Mouse (Mus musculus): ENCODE data around the gene Zfp410. TPM values are rescaled to one million over a fixed set of nuclear protein-coding genes. Genes with fewer than 3 reads are reported as not detected.
"Not testable (repeated sequence)": the region's sequence is repeated elsewhere in the genome, so short reads cannot be mapped to it uniquely, and the experiment has no call there.

Gene Zfp410
- polyA plus RNA-seq, 1 experiment from 2014 or later, result 60.6 TPM

GRCm38 (mm10) chr12:84288461-84288860 lies 28.2 kb upstream of the Zfp410 start:
- 66% methylated on average over 3 of the region's 3 CpGs for WGBS
- 0 out of 2 replicates have a peak, but pooled peaks cover 2% of the 10 kb centered on the region for H3K9me3 ChIP-seq (replicated peaks)
- no peak for ATAC-seq (ENCODE audit: low FRiP score)
- H3K27ac ChIP-seq (replicated peaks), result no peak overlapping the region
- peaks cover 4% of the 10 kb centered on the region; the same call in 1 of the 2 replicates for H3K36me3 ChIP-seq
- H3K4me1 ChIP-seq, result peaks cover 14% of the 10 kb centered on the region
- H3K9ac ChIP-seq (replicated peaks), result no peak overlapping the region
- H3K4me2 ChIP-seq, result no peak overlapping the region
- no peak overlapping the region for H3K4me3 ChIP-seq (replicated peaks)
- no peaks in the 10 kb centered on the region for H3K27me3 ChIP-seq (replicated peaks)

- Histone ChIP-seq H3K27ac (replicated peaks) (no peak overlapping the region), H3K9me3 (replicated peaks) (no peaks in the 10 kb centered on the region), H3K4me2 (no peak overlapping the region), H3K27me3 (replicated peaks) (no peaks in the 10 kb centered on the region), H3K4me1 (no peaks in the 10 kb centered on the region), H3K9ac (replicated peaks) (no peak overlapping the region), H3K36me3 (peaks cover 23% of the 10 kb centered on the region; the same call in 1 of the 2 replicates), H3K4me3 (replicated peaks) (no peak overlapping the region)
- no peak for ATAC-seq (ENCODE audit: low FRiP score)
- 96% methylated on average over 6 of the region's 6 CpGs for WGBS
These were observed 18.8 kb upstream of the Zfp410 start for GRCm38 (mm10) chr12:84297851-84298250.

GRCm38 (mm10) chr12:84299265-84299664 lies 17.4 kb upstream of the Zfp410 start:
- Histone ChIP-seq H3K27ac (replicated peaks) (no peak overlapping the region), H3K9ac (replicated peaks) (no peak overlapping the region), H3K4me2 (no peak overlapping the region), H3K27me3 (replicated peaks) (no peaks in the 10 kb centered on the region), H3K4me3 (replicated peaks) (no peak overlapping the region), H3K9me3 (replicated peaks) (no peaks in the 10 kb centered on the region), H3K36me3 (peaks cover 22% of the 10 kb centered on the region), H3K4me1 (no peaks in the 10 kb centered on the region)
- WGBS, result 96% methylated on average over 2 of the region's 2 CpGs
- ATAC-seq (ENCODE audit: low FRiP score), result no peak

- no peaks in the 10 kb centered on the region for H3K27me3 ChIP-seq (replicated peaks)
- ATAC-seq (ENCODE audit: low FRiP score), result no peak
- peaks cover 23% of the 10 kb centered on the region for H3K36me3 ChIP-seq
- no peak overlapping the region for H3K9ac ChIP-seq (replicated peaks)
- H3K4me1 ChIP-seq, result no peaks in the 10 kb centered on the region
- H3K9me3 ChIP-seq (replicated peaks), result no peaks in the 10 kb centered on the region
- H3K27ac ChIP-seq (replicated peaks), result no peak overlapping the region
- no peak overlapping the region for H3K4me2 ChIP-seq
- WGBS, result 91% methylated on average over 5 of the region's 5 CpGs
- no peak overlapping the region for H3K4me3 ChIP-seq (replicated peaks)
These were observed 12.6 kb upstream of the Zfp410 start for GRCm38 (mm10) chr12:84304101-84304500.

- no peak overlapping the region for H3K27ac ChIP-seq (replicated peaks)
- no peak overlapping the region for H3K9ac ChIP-seq (replicated peaks)
- no peak overlapping the region for H3K4me2 ChIP-seq
- no peaks in the 10 kb centered on the region for H3K4me1 ChIP-seq
- no peak for ATAC-seq (ENCODE audit: low FRiP score)
- H3K9me3 ChIP-seq (replicated peaks), result no peaks in the 10 kb centered on the region
- WGBS, result 83% methylated on average over 1 of the region's 1 CpGs
- peaks cover 22% of the 10 kb centered on the region for H3K36me3 ChIP-seq
- H3K4me3 ChIP-seq (replicated peaks), result no peak overlapping the region
- H3K27me3 ChIP-seq (replicated peaks), result no peaks in the 10 kb centered on the region
These were observed 12.1 kb upstream of the Zfp410 start for GRCm38 (mm10) chr12:84304554-84304953.

- H3K4me3 ChIP-seq (replicated peaks), result no peak overlapping the region
- H3K27ac ChIP-seq (replicated peaks), result no peak overlapping the region
- peaks cover 5% of the 10 kb centered on the region for H3K4me1 ChIP-seq
- H3K9me3 ChIP-seq (replicated peaks), result no peaks in the 10 kb centered on the region
- no peak for ATAC-seq (ENCODE audit: low FRiP score)
- 81% methylated on average over 3 of the region's 5 CpGs for WGBS
- no peak overlapping the region for H3K9ac ChIP-seq (replicated peaks)
- no peaks in the 10 kb centered on the region for H3K27me3 ChIP-seq (replicated peaks)
- H3K4me2 ChIP-seq, result no peak overlapping the region
- H3K36me3 ChIP-seq, result peaks cover 9% of the 10 kb centered on the region; the same call in 1 of the 2 replicates
These were observed 5.3 kb upstream of the Zfp410 start for GRCm38 (mm10) chr12:84311306-84311705.

- H3K36me3 ChIP-seq, result no peaks in the 10 kb centered on the region
- H3K4me1 ChIP-seq, result peaks cover 27% of the 10 kb centered on the region
- H3K9ac ChIP-seq (replicated peaks), result peak overlapping the region; percentile 92
- peak overlapping the region; percentile 97 for H3K4me3 ChIP-seq (replicated peaks)
- no peaks in the 10 kb centered on the region for H3K9me3 ChIP-seq (replicated peaks)
- WGBS, result 46% methylated on average over 7 of the region's 7 CpGs
- peak overlapping the region; percentile 95 for H3K27ac ChIP-seq (replicated peaks)
- ATAC-seq (ENCODE audit: low FRiP score), result no peak
- H3K4me2 ChIP-seq, result peak overlapping the region; percentile 88
- H3K27me3 ChIP-seq (replicated peaks), result no peaks in the 10 kb centered on the region
These were observed 646 bp upstream of the Zfp410 start for GRCm38 (mm10) chr12:84316006-84316405.

- Histone ChIP-seq H3K4me2 (no peak overlapping the region), H3K4me3 (replicated peaks) (no peak overlapping the region), H3K4me1 (no peaks in the 10 kb centered on the region), H3K9me3 (replicated peaks) (no peaks in the 10 kb centered on the region), H3K27me3 (replicated peaks) (no peaks in the 10 kb centered on the region), H3K36me3 (peaks cover 58% of the 10 kb centered on the region), H3K9ac (replicated peaks) (no peak overlapping the region), H3K27ac (replicated peaks) (no peak overlapping the region)
- WGBS, result 86% methylated on average over 4 of the region's 4 CpGs
- no peak for ATAC-seq (ENCODE audit: low FRiP score)
These were observed 10.5 kb downstream of the Zfp410 start for GRCm38 (mm10) chr12:84327111-84327512.

GRCm38 (mm10) chr12:84336963-84337625 lies 20.4 kb downstream of the Zfp410 start:
- no peaks in the 10 kb centered on the region for H3K4me1 ChIP-seq
- H3K4me2 ChIP-seq, result no peak overlapping the region
- H3K9ac ChIP-seq (replicated peaks), result no peak overlapping the region
- ATAC-seq (ENCODE audit: low FRiP score), result no peak
- H3K27ac ChIP-seq (replicated peaks), result no peak overlapping the region
- no peaks in the 10 kb centered on the region for H3K9me3 ChIP-seq (replicated peaks)
- 95% methylated on average over 11 of the region's 11 CpGs for WGBS
- H3K4me3 ChIP-seq (replicated peaks), result no peak overlapping the region
- no peaks in the 10 kb centered on the region for H3K27me3 ChIP-seq (replicated peaks)
- peaks cover 82% of the 10 kb centered on the region for H3K36me3 ChIP-seq

GRCm38 (mm10) chr12:84347192-84347591 lies 30.5 kb downstream of the Zfp410 start:
- no peak overlapping the region for H3K9ac ChIP-seq (replicated peaks)
- H3K27me3 ChIP-seq (replicated peaks), result no peaks in the 10 kb centered on the region
- H3K27ac ChIP-seq (replicated peaks), result no peak overlapping the region
- no peaks in the 10 kb centered on the region for H3K4me1 ChIP-seq
- H3K9me3 ChIP-seq (replicated peaks), result no peaks in the 10 kb centered on the region
- ATAC-seq (ENCODE audit: low FRiP score), result no peak
- no peak overlapping the region for H3K4me2 ChIP-seq
- peaks cover 63% of the 10 kb centered on the region for H3K36me3 ChIP-seq
- 59% methylated on average over 2 of the region's 2 CpGs for WGBS
- no peak overlapping the region for H3K4me3 ChIP-seq (replicated peaks)

GRCm38 (mm10) chr12:84358699-84359098 lies 42.0 kb downstream of the Zfp410 start:
- H3K27me3 ChIP-seq (replicated peaks); H3K4me3 ChIP-seq (replicated peaks); H3K9me3 ChIP-seq (replicated peaks); ATAC-seq (ENCODE audit: low FRiP score); H3K9ac ChIP-seq (replicated peaks); H3K27ac ChIP-seq (replicated peaks); H3K4me2 ChIP-seq: not testable (repeated sequence)
- Histone ChIP-seq H3K36me3 (peaks cover 41% of the 10 kb centered on the region), H3K4me1 (peaks cover 27% of the 10 kb centered on the region)
- 95% methylated on average over 2 of the region's 2 CpGs for WGBS
